Mouse (Mus musculus): ENCODE results near the gene Dmd. TPM values are rescaled to one million over a fixed set of nuclear protein-coding genes. Genes with fewer than 3 reads are reported as not detected.

Gene Dmd
- polyA plus RNA-seq, 1 experiment from 2014 or later: 14.6 TPM

DNA sequence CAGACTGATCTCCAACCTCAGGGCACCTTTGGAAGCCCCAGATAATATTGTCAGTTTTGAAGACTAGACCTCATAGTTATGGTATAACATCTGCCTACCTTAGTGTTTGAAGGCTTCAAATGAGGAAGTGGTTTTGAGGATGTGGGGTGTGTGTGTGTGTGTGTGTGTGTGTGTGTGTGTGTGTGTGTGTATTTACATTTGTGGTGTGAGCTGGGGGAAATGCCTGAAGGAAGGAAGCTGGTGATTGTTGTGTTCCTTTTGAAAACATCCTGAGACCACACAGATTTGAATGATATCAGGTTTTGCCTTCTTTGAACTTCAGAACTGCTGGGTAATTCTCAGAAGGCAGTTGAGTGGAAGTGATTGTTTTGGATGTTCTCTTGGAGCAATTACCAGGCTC is 2278.2 kb downstream of the Dmd start:
- TF ChIP-seq CTCF (IDR thresholded peaks at IDR 0.05; ENCODE audit: low read depth): no peak
- no peak overlapping the region for H3K4me2 ChIP-seq (replicated peaks; ENCODE audit: low read depth)
- no peaks in the 10 kb centered on the region for H3K9me3 ChIP-seq (ENCODE audit: control insufficient read depth)
- no peak overlapping the region for H3K4me3 ChIP-seq (ENCODE audit: low read depth, low read length)
- H3K9ac ChIP-seq (ENCODE audit: low read depth, low read length): no peak overlapping the region
- H3K4me1 ChIP-seq (replicated peaks; ENCODE audit: control insufficient read depth, insufficient read depth, low read length): no peaks in the 10 kb centered on the region
- no peaks in the 10 kb centered on the region for H3K27me3 ChIP-seq (replicated peaks; ENCODE audit: control insufficient read depth, insufficient read depth, low read length)
- ATAC-seq: no peak
- no peaks in the 10 kb centered on the region for H3K36me3 ChIP-seq (ENCODE audit: control insufficient read depth, insufficient read depth)
- no peak overlapping the region for H3K27ac ChIP-seq (ENCODE audit: low read depth, low read length)

DNA sequence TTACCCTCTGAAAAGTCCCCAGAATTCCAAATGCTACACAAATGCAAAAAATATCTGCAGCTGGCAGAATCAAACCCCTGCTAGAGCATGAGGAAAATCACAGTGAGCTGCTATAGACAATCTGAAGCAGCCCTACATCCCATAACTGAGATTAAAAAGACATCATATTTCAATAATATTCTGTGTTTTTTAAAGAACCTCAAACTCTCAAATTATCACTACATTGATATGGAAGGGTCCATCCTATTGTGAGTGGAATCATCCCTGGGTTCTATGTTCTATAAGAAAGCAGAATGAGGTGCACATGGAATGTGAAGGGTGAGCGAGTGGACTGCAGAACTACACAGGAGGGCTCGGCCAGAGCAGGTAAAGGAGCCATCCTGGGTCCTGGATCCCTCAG is 2300.7 kb downstream of the Dmd start, which contains the start of gene Fthl17a:
Fthl17a (plus strand) TSS at position 301 of the 400 bp plus-strand sequence.
- 79% methylated on average over 2 of the region's 2 CpGs for WGBS
- Histone ChIP-seq H3K9ac (ENCODE audit: low read depth, low read length) (no peak within 1 kb of the TSS), H3K36me3 (ENCODE audit: control insufficient read depth, insufficient read depth) (no peaks in the 10 kb centered on the region), H3K27ac (ENCODE audit: low read depth, low read length) (no peak within 1 kb of the TSS), H3K4me1 (replicated peaks; ENCODE audit: control insufficient read depth, insufficient read depth, low read length) (no peaks in the 10 kb centered on the region), H3K4me3 (ENCODE audit: low read depth, low read length) (no peak within 1 kb of the TSS), H3K27me3 (replicated peaks; ENCODE audit: control insufficient read depth, insufficient read depth, low read length) (no peaks in the 10 kb centered on the region), H3K9me3 (ENCODE audit: control insufficient read depth) (no peaks in the 10 kb centered on the region), H3K4me2 (replicated peaks; ENCODE audit: low read depth) (no peak within 1 kb of the TSS)
- ATAC-seq: no peak
- TF ChIP-seq CTCF (IDR thresholded peaks at IDR 0.05; ENCODE audit: low read depth): no peak
